Comparison of ENCODE assay signal across 9 mouse cellular contexts in genomic region chr19:4497263-4497973, GRCm38 (mm10). TPM values are rescaled to one million over a fixed set of nuclear protein-coding genes. Genes with fewer than 3 reads are reported as not detected.
DNase-seq lines count a peak whose midpoint lies in the region; ATAC-seq and TF ChIP-seq lines count a peak whose summit lies in the region.
"Had no signal": no experiment of that assay in that cellular context is flagged by ENCODE, and none has a peak within 500 bp of the region (broad histone marks: within the 10 kb centered on the region; RNA-seq: fewer than 3 reads in every experiment).

No protein-coding gene starts in this region.

- peak overlapping the region; percentile 52; the same call in 1 of the 2 replicates for H3K27ac ChIP-seq in embryonic facial prominence, embryonic 10.5 days (replicated peaks)
- peak overlapping the region; percentile 99 for H3K27ac ChIP-seq in liver, adult 2 months (replicated peaks; ENCODE audit: insufficient read depth, low read depth, low read length)
- H3K27ac ChIP-seq in stomach, embryonic 14.5 days (ENCODE audit: low read length) = no peak overlapping the region

- H3K9ac ChIP-seq in liver, adult 2 months (ENCODE audit: low read depth, low read length) = peak overlapping the region; percentile 83
- no peak overlapping the region for H3K9ac ChIP-seq in stomach, embryonic 14.5 days (replicated peaks; ENCODE audit: low read depth, low read length)

- H3K79me2 ChIP-seq in liver, adult 2 months (ENCODE audit: control insufficient read depth, insufficient read depth, low read length) = no peaks in the 10 kb centered on the region
- H3K79me2 ChIP-seq in myocyte (ENCODE audit: control insufficient read depth, insufficient read depth) = no peaks in the 10 kb centered on the region

- no peaks in the 10 kb centered on the region for H3K27me3 ChIP-seq in embryonic facial prominence, embryonic 10.5 days (replicated peaks; ENCODE audit: low read depth, poor library complexity, severe bottlenecking)
- H3K27me3 ChIP-seq in liver, adult 2 months (ENCODE audit: control insufficient read depth, insufficient read depth, low read length) = no peaks in the 10 kb centered on the region
- H3K27me3 ChIP-seq in myocyte (ENCODE audit: control insufficient read depth, insufficient read depth, insufficient read length) = no peaks in the 10 kb centered on the region
- H3K27me3 ChIP-seq in stomach, embryonic 14.5 days (ENCODE audit: control insufficient read depth, insufficient read depth, low read length) = no peaks in the 10 kb centered on the region

- no peaks in the 10 kb centered on the region for H3K36me3 ChIP-seq in embryonic facial prominence, embryonic 10.5 days (replicated peaks)
- H3K36me3 ChIP-seq in liver, adult 2 months (ENCODE audit: control insufficient read depth, insufficient read depth, low read length) = no peaks in the 10 kb centered on the region
- no peaks in the 10 kb centered on the region for H3K36me3 ChIP-seq in myocyte (ENCODE audit: control insufficient read depth, insufficient read depth)
- H3K36me3 ChIP-seq in stomach, embryonic 14.5 days (ENCODE audit: control insufficient read depth, insufficient read depth, low read length) = no peaks in the 10 kb centered on the region

- no peaks in the 10 kb centered on the region for H3K9me3 ChIP-seq in embryonic facial prominence, embryonic 10.5 days
- H3K9me3 ChIP-seq in stomach, embryonic 14.5 days (ENCODE audit: control insufficient read depth, low read depth, low read length) = no peaks in the 10 kb centered on the region

- TF ChIP-seq POLR2A in liver, adult 2 months (IDR thresholded peaks at IDR 0.05; ENCODE audit: extremely low read depth, insufficient read depth, low read length) = no peak
- TF ChIP-seq POLR2A in myocyte (IDR thresholded peaks at IDR 0.05; ENCODE audit: insufficient read length, low read depth) = no peak

- H3K4me3 ChIP-seq in embryonic facial prominence, embryonic 10.5 days = peak overlapping the region; percentile 21; the same call in 1 of the 2 replicates
- no peak overlapping the region for H3K4me3 ChIP-seq in liver, adult 2 months (ENCODE audit: insufficient read depth, low read depth, low read length)
- H3K4me3 ChIP-seq in myocyte = no peak overlapping the region
- no peak overlapping the region for H3K4me3 ChIP-seq in stomach, embryonic 14.5 days (ENCODE audit: low read depth, low read length)
- H3K4me3 ChIP-seq: erythroblast, embryonic 14.5 days had no signal

- peak; percentile 88 for TF ChIP-seq CTCF in liver, adult 2 months (IDR thresholded peaks at IDR 0.05; ENCODE audit: low read depth, low read length)

- H3ac ChIP-seq in myocyte (ENCODE audit: control insufficient read depth, insufficient read length) = no peak overlapping the region

- DNase-seq in A20 (ENCODE audit: low read depth, low spot score) = peak; percentile 70
- peak; percentile 92 for DNase-seq in adrenal gland, postnatal 10 days
- DNase-seq in embryonic facial prominence, embryonic 10.5 days (ENCODE audit: low spot score) = peak; percentile 86
- DNase-seq in kidney, adult 8-10 months = peak; percentile 56 to 81
- peak; percentile 96 for DNase-seq in liver, adult 2 months (ENCODE audit: extremely low read depth, low read depth, low spot score)

- H3K4me2 ChIP-seq in myocyte (ENCODE audit: low read depth) = peak overlapping the region; percentile 44
- H3K4me2 ChIP-seq in stomach, embryonic 14.5 days (replicated peaks; ENCODE audit: low read depth, low read length) = no peak overlapping the region

- ATAC-seq in granulocyte monocyte progenitor cell, adult 5-6 weeks (replicated peaks; ENCODE audit: poor library complexity, severe bottlenecking) = peak; percentile 86
- ATAC-seq in stomach, embryonic 14.5 days (ENCODE audit: insufficient number of reproducible peaks, insufficient read depth, low FRiP score, low read depth) = peak; percentile 68

- 7% methylated on average over 4 of the region's 4 CpGs for WGBS in embryonic facial prominence, embryonic 10.5 days
- 0% methylated on average over 4 of the region's 4 CpGs for WGBS in liver, adult 2 months
- 3% methylated on average over 4 of the region's 4 CpGs for WGBS in stomach, embryonic 14.5 days

- peaks cover 32% of the 10 kb centered on the region for H3K4me1 ChIP-seq in embryonic facial prominence, embryonic 10.5 days
- H3K4me1 ChIP-seq in liver, adult 2 months (ENCODE audit: control insufficient read depth, insufficient read depth, low read length) = peaks cover 20% of the 10 kb centered on the region
- H3K4me1 ChIP-seq in stomach, embryonic 14.5 days (ENCODE audit: control insufficient read depth, insufficient read depth, low read length) = peaks cover 4% of the 10 kb centered on the region; the same call in 1 of the 2 replicates

TF ChIP-seq in myocyte, 11 proteins besides CTCF, POLR2A, EP300 and RAD21:
- no peak for TF ChIP-seq E2F4 (IDR thresholded peaks at IDR 0.05; ENCODE audit: insufficient read depth)
- peak in 1 of 3 experiments; percentile 13 for TF ChIP-seq MYOD1 (IDR thresholded peaks at IDR 0.05; ENCODE audit: control insufficient read depth in 1 of 3, insufficient read length in 2 of 3, low read depth in 2 of 3)
- TF ChIP-seq MAX (IDR thresholded peaks at IDR 0.05; ENCODE audit: low read depth) = no peak
- no peak for TF ChIP-seq MYOG (IDR thresholded peaks at IDR 0.05; ENCODE audit: control insufficient read depth in 1 of 3, insufficient read depth in 1 of 3, insufficient read length in 2 of 3, low read depth in 2 of 3)
- TF ChIP-seq USF1 (IDR thresholded peaks at IDR 0.05; ENCODE audit: low read depth) = no peak

RNA-seq across cellular contexts. Expression of gene 2010003K11Rik, which starts 1.0 kb away (rescaled TPM):
- 10 to 100 TPM in 1 of 2 experiments, 1 to 10 TPM in 1; 9.4 to 16.1 TPM for total RNA-seq in adrenal gland, postnatal 10 days (2021)
- not detected in 2 replicates for polyA plus RNA-seq in embryonic facial prominence, embryonic 10.5 days (2016; fragmentation: Nextera tagmentation; extraction: Ambion mirVana)
- total RNA-seq in granulocyte monocyte progenitor cell, adult 5-6 weeks (2014; fragmentation: Nextera tagmentation) = not detected in 2 replicates
- not detected in 2 replicates for total RNA-seq in granulocyte monocyte progenitor cell, adult 5-6 weeks (2017)
- total RNA-seq in liver, adult 2 months (2014; rRNA removed) = 6.3 and 6.6 TPM in 2 replicates
- 5.4 and 7.5 TPM in 2 replicates for polyA plus RNA-seq in liver, adult 2 months (2012; rRNA removed)
- 0.05 TPM for polyA plus RNA-seq in myocyte (2012; fragmentation: generic; extraction: Trizol)
- polyA plus RNA-seq in stomach, embryonic 14.5 days (2014; fragmentation: Nextera tagmentation; extraction: Ambion mirVana) = not detected in 2 replicates
- polyA plus RNA-seq: erythroblast, embryonic 14.5 days had no signal

RNA-seq across cellular contexts. Expression of gene Pcx, which starts 12.9 kb away (rescaled TPM):
- total RNA-seq in adrenal gland, postnatal 10 days (2021) = 100 to 1,000 TPM; 330 to 427 TPM
- 24.1 and 26.8 TPM in 2 replicates for polyA plus RNA-seq in embryonic facial prominence, embryonic 10.5 days (2016; fragmentation: Nextera tagmentation; extraction: Ambion mirVana)
- 0.95 and 4.0 TPM in 2 replicates for total RNA-seq in granulocyte monocyte progenitor cell, adult 5-6 weeks (2014; fragmentation: Nextera tagmentation)
- total RNA-seq in granulocyte monocyte progenitor cell, adult 5-6 weeks (2017) = 0.82 and 6.1 TPM in 2 replicates
- total RNA-seq in liver, adult 2 months (2014; rRNA removed) = 266 and 269 TPM in 2 replicates
- 237 and 274 TPM in 2 replicates for polyA plus RNA-seq in liver, adult 2 months (2012; rRNA removed)
- polyA plus RNA-seq in myocyte (2012; fragmentation: generic; extraction: Trizol) = 16.3 TPM
- polyA plus RNA-seq in stomach, embryonic 14.5 days (2014; fragmentation: Nextera tagmentation; extraction: Ambion mirVana) = 11.4 and 12.7 TPM in 2 replicates

RNA-seq across cellular contexts. Expression of gene Syt12, which starts 20.2 kb away (rescaled TPM):
- total RNA-seq in adrenal gland, postnatal 10 days (2021) = 10 to 100 TPM; 18.8 to 22.7 TPM
- polyA plus RNA-seq in embryonic facial prominence, embryonic 10.5 days (2016; fragmentation: Nextera tagmentation; extraction: Ambion mirVana) = 2.6 and 2.8 TPM in 2 replicates
- not detected in 2 replicates for total RNA-seq in granulocyte monocyte progenitor cell, adult 5-6 weeks (2014; fragmentation: Nextera tagmentation)
- total RNA-seq in granulocyte monocyte progenitor cell, adult 5-6 weeks (2017) = not detected in 2 replicates
- total RNA-seq in liver, adult 2 months (2014; rRNA removed) = 0.27 and 0.28 TPM in 2 replicates
- polyA plus RNA-seq in liver, adult 2 months (2012; rRNA removed) = 0.47 and 0.91 TPM in 2 replicates
- polyA plus RNA-seq in myocyte (2012; fragmentation: generic; extraction: Trizol) = 22.3 TPM
- 0.41 and 0.50 TPM in 2 replicates for polyA plus RNA-seq in stomach, embryonic 14.5 days (2014; fragmentation: Nextera tagmentation; extraction: Ambion mirVana)
- polyA plus RNA-seq: erythroblast, embryonic 14.5 days had no signal

RNA-seq across cellular contexts. Expression of gene Rhod, which starts 58.2 kb away (rescaled TPM):
- total RNA-seq in adrenal gland, postnatal 10 days (2021) = 10 to 100 TPM; 13.7 to 15.4 TPM
- polyA plus RNA-seq in embryonic facial prominence, embryonic 10.5 days (2016; fragmentation: Nextera tagmentation; extraction: Ambion mirVana) = 31.5 and 31.8 TPM in 2 replicates
- 0.28 TPM in 1 of 2 replicates, not detected in the other for total RNA-seq in granulocyte monocyte progenitor cell, adult 5-6 weeks (2014; fragmentation: Nextera tagmentation)
- not detected in 2 replicates for total RNA-seq in granulocyte monocyte progenitor cell, adult 5-6 weeks (2017)
- total RNA-seq in liver, adult 2 months (2014; rRNA removed) = 23.9 and 33.7 TPM in 2 replicates
- polyA plus RNA-seq in liver, adult 2 months (2012; rRNA removed) = 34.9 and 39.6 TPM in 2 replicates
- 51.1 TPM for polyA plus RNA-seq in myocyte (2012; fragmentation: generic; extraction: Trizol)
- 29.1 and 43.7 TPM in 2 replicates for polyA plus RNA-seq in stomach, embryonic 14.5 days (2014; fragmentation: Nextera tagmentation; extraction: Ambion mirVana)
- polyA plus RNA-seq: erythroblast, embryonic 14.5 days had no signal
